Mouse (Mus musculus): ENCODE data around the gene Hist1h2ap. TPM values are rescaled to one million over a fixed set of nuclear protein-coding genes. Genes with fewer than 3 reads are reported as not detected.
"Not testable (repeated sequence)": the region's sequence is repeated elsewhere in the genome, so short reads cannot be mapped to it uniquely, and the experiment has no call there.

The Hist1h2ap gene
- polyA plus RNA-seq, 1 experiment from 2014 or later, result 3,763 TPM

DNA sequence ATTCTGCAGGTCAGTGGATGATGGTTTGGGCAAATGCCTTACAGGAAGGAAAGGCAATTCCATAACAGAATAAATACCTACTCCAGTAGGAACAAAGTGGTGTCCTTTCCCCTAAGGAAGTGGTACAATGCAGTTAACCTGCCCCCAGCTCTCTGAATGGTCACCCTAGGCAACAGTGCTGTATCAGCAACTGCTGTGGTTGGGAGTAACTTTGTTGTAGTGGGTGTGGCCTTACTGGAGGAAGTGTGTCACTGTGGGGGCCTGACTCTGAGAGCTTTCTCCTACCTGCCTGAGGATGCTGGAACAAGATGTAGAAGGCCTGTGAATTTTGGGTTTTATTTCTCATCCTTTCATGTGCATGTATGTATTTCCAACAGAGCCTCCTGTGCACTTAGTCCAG, 13.0 kb upstream of the Hist1h2ap start:
- H3K4me3 ChIP-seq (replicated peaks); ATAC-seq (ENCODE audit: insufficient read depth, low FRiP score, low read depth); H3K27me3 ChIP-seq (replicated peaks); H3K27ac ChIP-seq; H3K4me2 ChIP-seq; H3K9ac ChIP-seq; H3K9me3 ChIP-seq; H3K36me3 ChIP-seq; H3K4me1 ChIP-seq: not testable (repeated sequence)

DNA sequence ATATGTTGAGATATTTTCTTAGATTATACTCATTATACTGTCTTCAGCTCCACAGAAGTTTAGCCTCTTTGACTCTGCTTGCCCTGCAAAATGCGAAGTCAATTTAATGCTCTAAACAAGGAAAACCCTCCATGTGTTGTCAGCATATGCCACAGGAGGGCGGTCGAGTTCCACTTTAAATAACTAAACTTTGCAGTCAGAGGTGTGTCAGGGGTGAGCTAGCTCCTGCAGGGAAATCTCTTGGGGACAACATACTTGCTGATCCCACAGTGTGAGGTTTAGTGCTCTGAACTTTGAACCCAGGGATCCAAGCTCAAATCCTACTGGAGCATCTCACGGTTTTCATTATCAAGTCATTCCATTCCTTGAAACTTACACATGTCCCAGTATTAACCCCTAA, 7.2 kb upstream of the Hist1h2ap start:
- not testable (repeated sequence) for H3K4me3 ChIP-seq (replicated peaks); H3K4me1 ChIP-seq; H3K27me3 ChIP-seq (replicated peaks); H3K36me3 ChIP-seq; H3K27ac ChIP-seq; H3K4me2 ChIP-seq; H3K9me3 ChIP-seq; H3K9ac ChIP-seq
- WGBS, result no CpG with 5 or more reads among the region's 4 CpGs
- peak; percentile 58 for ATAC-seq (ENCODE audit: insufficient read depth, low FRiP score, low read depth)

DNA sequence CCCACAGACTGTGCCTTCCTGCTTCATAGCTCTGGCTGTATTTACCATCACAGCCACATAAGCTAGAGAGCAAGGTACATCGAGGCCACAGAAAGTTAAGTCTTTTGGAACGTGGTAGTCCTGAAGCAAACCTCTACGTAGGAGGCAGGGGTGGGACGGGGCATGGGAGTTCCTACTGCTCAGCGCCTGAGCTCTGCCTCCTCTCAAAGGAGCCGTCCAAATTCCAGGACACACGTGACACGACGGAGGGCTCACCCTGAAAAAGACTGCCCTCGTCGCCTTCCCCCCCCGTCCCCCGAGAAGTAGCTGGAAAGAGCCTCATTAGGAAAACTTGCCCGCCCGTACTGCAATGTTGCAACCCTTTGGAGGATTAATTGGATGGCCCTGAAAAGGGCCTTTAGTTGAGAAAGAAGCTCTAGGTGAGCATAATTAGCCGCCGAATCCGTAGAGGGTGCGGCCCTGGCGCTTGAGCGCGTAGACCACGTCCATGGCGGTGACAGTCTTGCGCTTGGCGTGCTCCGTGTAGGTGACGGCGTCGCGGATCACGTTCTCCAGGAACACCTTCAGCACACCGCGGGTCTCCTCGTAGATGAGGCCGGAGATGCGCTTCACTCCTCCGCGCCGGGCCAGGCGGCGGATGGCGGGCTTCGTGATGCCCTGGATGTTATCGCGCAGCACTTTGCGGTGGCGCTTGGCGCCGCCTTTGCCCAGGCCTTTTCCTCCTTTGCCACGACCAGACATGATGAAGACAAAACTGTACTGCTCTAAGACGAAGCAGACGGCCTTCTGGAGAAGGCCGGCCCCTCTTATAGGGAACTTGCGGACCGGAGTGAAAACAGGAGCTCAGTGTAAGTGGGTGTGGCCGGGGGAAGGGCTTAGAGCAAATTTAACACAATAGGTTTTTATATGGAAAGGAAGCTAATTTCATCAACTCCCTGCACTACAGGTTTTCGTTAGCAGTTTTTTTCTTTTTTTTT, 1.6 kb downstream of the Hist1h2ap start, which contains the start of gene Hist1h4n:
TSS of gene Hist1h4n (minus strand) at position 779 of the 977 bp plus-strand sequence.
- H3K4me3 ChIP-seq (replicated peaks), result peak within 1 kb of the TSS; percentile 18; the same call in 1 of the 2 replicates
- not testable (repeated sequence) for H3K27ac ChIP-seq

DNA sequence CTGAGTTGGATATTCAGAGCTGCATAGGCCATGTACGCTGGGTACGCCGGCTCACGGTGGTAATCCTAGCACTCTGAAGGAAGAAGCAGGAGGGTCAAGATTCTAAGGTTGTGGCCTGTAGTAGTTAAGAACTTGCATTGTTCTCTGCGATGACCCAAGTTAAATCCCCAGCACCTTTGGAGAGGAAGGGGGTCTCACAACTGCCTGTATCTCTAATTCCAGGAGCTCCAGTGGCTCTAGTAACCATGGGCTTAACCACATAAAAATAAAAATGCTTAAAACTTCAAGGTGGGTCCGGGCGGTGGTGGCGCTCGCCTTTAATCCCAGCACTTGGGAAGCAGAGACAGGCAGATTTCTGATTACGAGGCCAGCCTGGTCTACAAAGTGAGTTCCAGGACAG, 3.0 kb downstream of the Hist1h2ap start:
- H3K4me3 ChIP-seq (replicated peaks), result no peak overlapping the region
- no peak overlapping the region for H3K4me2 ChIP-seq
- no peaks in the 10 kb centered on the region for H3K27me3 ChIP-seq (replicated peaks)
- no peaks in the 10 kb centered on the region for H3K36me3 ChIP-seq
- no peaks in the 10 kb centered on the region for H3K4me1 ChIP-seq
- 90% methylated on average over 10 of the region's 10 CpGs for WGBS
- H3K27ac ChIP-seq, result no peak overlapping the region
- H3K9ac ChIP-seq, result no peak overlapping the region
- H3K9me3 ChIP-seq, result no peaks in the 10 kb centered on the region
- ATAC-seq (ENCODE audit: insufficient read depth, low FRiP score, low read depth), result no peak

More for the DNA sequence above, 1.6 kb downstream of the Hist1h2ap start, which contains the start of gene Hist1h4n:
- not testable (repeated sequence) for H3K9me3 ChIP-seq; H3K36me3 ChIP-seq; H3K4me1 ChIP-seq; H3K9ac ChIP-seq; H3K27me3 ChIP-seq (replicated peaks)
- ATAC-seq (ENCODE audit: insufficient read depth, low FRiP score, low read depth), result peak; percentile 82
- H3K4me2 ChIP-seq, result peak within 1 kb of the TSS; percentile 33; the same call in 1 of the 2 replicates
- under 1% methylated on average over 27 of the region's 58 CpGs for WGBS

DNA sequence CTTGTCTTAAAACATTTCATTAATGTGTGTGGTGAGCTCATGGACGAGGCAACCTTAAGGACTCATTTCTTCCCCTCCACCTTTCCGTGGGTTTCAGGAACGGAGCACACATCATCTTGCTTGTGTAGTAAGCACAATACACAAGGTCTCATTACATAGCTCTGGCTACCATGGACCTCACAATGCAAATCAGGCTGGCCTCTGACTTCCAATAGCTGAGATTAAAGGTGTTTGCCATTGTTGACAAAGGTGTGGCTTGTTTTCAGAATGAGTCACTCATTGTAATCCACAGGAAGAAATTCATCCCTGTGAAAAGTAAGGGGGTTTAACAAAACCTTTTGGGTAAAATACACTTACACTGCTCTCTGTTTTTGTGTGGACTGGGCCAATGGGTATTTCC, 4.8 kb downstream of the Hist1h2ap start:
- WGBS, result 57% methylated on average over 3 of the region's 3 CpGs
- H3K4me3 ChIP-seq (replicated peaks), result no peak overlapping the region
- no peak for ATAC-seq (ENCODE audit: insufficient read depth, low FRiP score, low read depth)

DNA sequence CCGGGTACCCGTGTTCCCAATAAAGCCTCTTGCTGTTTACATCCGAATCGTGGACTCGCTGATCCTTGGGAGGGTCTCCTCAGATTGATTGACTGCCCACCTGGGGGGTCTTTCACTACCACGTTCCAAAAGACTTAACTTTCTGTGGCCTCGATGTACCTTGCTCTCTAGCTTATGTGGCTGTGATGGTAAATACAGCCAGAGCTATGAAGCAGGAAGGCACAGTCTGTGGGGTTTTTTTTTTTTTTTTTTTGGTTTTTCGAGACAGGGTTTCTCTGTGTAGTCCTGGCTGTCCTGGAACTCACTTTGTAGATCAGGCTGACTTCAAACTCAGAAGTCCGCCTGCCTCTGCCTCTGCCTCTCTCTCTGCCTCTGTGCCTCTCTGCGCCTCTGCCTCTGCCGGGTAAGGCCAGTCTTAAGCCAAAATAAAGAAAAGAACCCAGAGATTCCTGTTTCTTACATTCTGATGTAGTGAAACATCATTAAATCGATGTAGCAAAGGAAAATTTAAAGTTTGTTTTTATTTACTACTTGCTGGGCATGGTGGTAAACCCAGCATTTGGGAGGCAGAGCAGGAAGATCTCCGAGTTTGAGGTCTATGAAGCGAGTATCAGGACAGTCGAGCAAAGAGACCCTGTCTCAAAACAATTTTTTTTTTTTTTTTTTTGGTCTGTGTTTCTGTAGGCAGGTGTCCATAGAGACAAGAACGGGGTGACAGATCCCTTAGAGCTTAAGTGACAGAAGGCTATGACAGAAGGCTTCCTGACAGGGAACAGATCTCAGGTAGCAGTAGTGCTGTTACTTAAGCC, 13.0 kb downstream of the Hist1h2ap start:
- 65% methylated on average over 7 of the region's 16 CpGs for WGBS
- not testable (repeated sequence) for H3K36me3 ChIP-seq; H3K9ac ChIP-seq; H3K4me2 ChIP-seq; H3K4me1 ChIP-seq; H3K27ac ChIP-seq; ATAC-seq (ENCODE audit: insufficient read depth, low FRiP score, low read depth); H3K27me3 ChIP-seq (replicated peaks); H3K9me3 ChIP-seq; H3K4me3 ChIP-seq (replicated peaks)

More for the DNA sequence above, 4.8 kb downstream of the Hist1h2ap start:
- no peaks in the 10 kb centered on the region for H3K27me3 ChIP-seq (replicated peaks)
- no peaks in the 10 kb centered on the region for H3K36me3 ChIP-seq
- no peak overlapping the region for H3K9ac ChIP-seq
- no peaks in the 10 kb centered on the region for H3K9me3 ChIP-seq
- no peaks in the 10 kb centered on the region for H3K4me1 ChIP-seq
- H3K27ac ChIP-seq, result no peak overlapping the region; the same call in 1 of the 2 replicates
- no peak overlapping the region for H3K4me2 ChIP-seq

DNA sequence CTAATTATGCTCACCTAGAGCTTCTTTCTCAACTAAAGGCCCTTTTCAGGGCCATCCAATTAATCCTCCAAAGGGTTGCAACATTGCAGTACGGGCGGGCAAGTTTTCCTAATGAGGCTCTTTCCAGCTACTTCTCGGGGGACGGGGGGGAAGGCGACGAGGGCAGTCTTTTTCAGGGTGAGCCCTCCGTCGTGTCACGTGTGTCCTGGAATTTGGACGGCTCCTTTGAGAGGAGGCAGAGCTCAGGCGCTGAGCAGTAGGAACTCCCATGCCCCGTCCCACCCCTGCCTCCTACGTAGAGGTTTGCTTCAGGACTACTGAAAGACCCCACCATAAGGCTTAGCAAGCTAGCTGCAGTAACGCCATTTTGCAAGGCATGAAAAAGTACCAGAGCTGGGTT, 21.2 kb downstream of the Hist1h2ap start:
- WGBS, result 0% methylated on average over 14 of the region's 14 CpGs
- H3K27ac ChIP-seq; H3K27me3 ChIP-seq (replicated peaks); H3K9ac ChIP-seq; H3K4me3 ChIP-seq (replicated peaks); H3K36me3 ChIP-seq; H3K4me1 ChIP-seq; H3K9me3 ChIP-seq: not testable (repeated sequence)
- peak; percentile 44 for ATAC-seq (ENCODE audit: insufficient read depth, low FRiP score, low read depth)
- H3K4me2 ChIP-seq, result peak overlapping the region; percentile 44

DNA sequence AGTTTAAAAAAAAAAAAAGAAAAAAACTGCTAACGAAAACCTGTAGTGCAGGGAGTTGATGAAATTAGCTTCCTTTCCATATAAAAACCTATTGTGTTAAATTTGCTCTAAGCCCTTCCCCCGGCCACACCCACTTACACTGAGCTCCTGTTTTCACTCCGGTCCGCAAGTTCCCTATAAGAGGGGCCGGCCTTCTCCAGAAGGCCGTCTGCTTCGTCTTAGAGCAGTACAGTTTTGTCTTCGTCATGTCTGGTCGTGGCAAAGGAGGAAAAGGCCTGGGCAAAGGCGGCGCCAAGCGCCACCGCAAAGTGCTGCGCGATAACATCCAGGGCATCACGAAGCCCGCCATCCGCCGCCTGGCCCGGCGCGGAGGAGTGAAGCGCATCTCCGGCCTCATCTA, 21.8 kb downstream of the Hist1h2ap start, which contains the start of gene Hist1h4m:
TSS of gene Hist1h4m (plus strand) at position 208 of the 400 bp plus-strand sequence.
- not testable (repeated sequence) for H3K27me3 ChIP-seq (replicated peaks); H3K9me3 ChIP-seq; H3K4me1 ChIP-seq; H3K9ac ChIP-seq; H3K36me3 ChIP-seq; H3K27ac ChIP-seq; H3K4me3 ChIP-seq (replicated peaks)
- peak; percentile 40; the same call in 1 of the 2 replicates for ATAC-seq (ENCODE audit: insufficient read depth, low FRiP score, low read depth)
- H3K4me2 ChIP-seq, result peak within 1 kb of the TSS; percentile 44
- no CpG with 5 or more reads among the region's 24 CpGs for WGBS

DNA sequence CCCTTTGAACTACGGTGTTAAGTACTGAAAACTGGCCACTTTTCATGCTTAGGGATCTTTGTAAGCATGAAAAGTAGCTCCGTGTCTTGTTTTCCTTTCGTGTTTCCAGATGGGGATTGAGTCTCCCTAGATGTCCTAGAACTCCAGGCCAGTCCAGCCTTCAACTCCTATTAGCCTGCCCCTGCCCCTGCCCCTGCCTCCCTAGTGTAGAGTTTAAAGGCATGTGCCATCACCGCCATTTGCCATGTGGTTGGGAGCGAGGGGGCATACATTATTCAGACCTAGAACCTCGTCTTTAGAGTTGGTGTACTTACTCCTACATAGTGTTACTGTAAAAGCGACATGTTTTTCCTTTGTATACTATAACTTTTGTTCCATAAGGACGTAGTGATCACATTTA, 22.2 kb downstream of the Hist1h2ap start:
- H3K27me3 ChIP-seq (replicated peaks); H3K27ac ChIP-seq; H3K4me1 ChIP-seq; ATAC-seq (ENCODE audit: insufficient read depth, low FRiP score, low read depth); H3K4me2 ChIP-seq; H3K9ac ChIP-seq; H3K4me3 ChIP-seq (replicated peaks); H3K9me3 ChIP-seq; H3K36me3 ChIP-seq: not testable (repeated sequence)
- no CpG with 5 or more reads among the region's 8 CpGs for WGBS

DNA sequence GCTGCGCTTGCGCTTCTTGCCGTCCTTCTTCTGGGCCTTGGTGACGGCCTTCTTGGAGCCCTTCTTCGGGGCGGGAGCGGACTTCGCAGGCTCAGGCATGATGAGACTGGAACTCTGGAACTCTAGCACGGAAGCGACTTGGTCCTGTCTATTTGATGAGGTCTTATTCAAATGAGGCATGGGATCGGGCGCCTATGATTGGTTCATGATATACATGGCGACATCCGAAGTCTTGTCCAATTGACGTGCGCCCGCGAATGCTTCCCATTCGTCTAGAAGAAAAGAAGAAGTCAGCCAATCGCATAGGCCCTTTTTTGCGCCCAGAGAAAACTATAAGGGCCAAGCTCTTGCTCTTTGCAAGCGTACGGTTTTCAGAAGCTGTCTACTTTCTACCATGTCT, 23.2 kb downstream of the Hist1h2ap start, which contains the start of the genes Hist1h2bq and Hist1h2ao:
TSS of gene Hist1h2bq (minus strand) at position 125 of the 400 bp plus-strand sequence.
TSS of gene Hist1h2ao (plus strand) at position 393 of the 400 bp plus-strand sequence.
- H3K4me2 ChIP-seq; H3K4me1 ChIP-seq; H3K9ac ChIP-seq; H3K36me3 ChIP-seq; H3K9me3 ChIP-seq; H3K4me3 ChIP-seq (replicated peaks); H3K27ac ChIP-seq; H3K27me3 ChIP-seq (replicated peaks): not testable (repeated sequence)
- WGBS, result no CpG with 5 or more reads among the region's 23 CpGs
- ATAC-seq (ENCODE audit: insufficient read depth, low FRiP score, low read depth), result peak; percentile 95

DNA sequence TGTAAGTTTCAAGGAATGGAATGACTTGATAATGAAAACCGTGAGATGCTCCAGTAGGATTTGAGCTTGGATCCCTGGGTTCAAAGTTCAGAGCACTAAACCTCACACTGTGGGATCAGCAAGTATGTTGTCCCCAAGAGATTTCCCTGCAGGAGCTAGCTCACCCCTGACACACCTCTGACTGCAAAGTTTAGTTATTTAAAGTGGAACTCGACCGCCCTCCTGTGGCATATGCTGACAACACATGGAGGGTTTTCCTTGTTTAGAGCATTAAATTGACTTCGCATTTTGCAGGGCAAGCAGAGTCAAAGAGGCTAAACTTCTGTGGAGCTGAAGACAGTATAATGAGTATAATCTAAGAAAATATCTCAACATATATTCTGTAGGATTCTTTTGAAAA, 30.2 kb downstream of the Hist1h2ap start:
- not testable (repeated sequence) for H3K9me3 ChIP-seq; H3K9ac ChIP-seq; H3K36me3 ChIP-seq; H3K4me2 ChIP-seq; H3K4me3 ChIP-seq (replicated peaks); H3K27ac ChIP-seq; H3K27me3 ChIP-seq (replicated peaks); H3K4me1 ChIP-seq
- WGBS, result no CpG with 5 or more reads among the region's 4 CpGs
- ATAC-seq (ENCODE audit: insufficient read depth, low FRiP score, low read depth), result peak; percentile 72; the same call in 1 of the 2 replicates

DNA sequence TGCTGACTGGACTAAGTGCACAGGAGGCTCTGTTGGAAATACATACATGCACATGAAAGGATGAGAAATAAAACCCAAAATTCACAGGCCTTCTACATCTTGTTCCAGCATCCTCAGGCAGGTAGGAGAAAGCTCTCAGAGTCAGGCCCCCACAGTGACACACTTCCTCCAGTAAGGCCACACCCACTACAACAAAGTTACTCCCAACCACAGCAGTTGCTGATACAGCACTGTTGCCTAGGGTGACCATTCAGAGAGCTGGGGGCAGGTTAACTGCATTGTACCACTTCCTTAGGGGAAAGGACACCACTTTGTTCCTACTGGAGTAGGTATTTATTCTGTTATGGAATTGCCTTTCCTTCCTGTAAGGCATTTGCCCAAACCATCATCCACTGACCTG, 36.1 kb downstream of the Hist1h2ap start:
- ATAC-seq (ENCODE audit: insufficient read depth, low FRiP score, low read depth); H3K36me3 ChIP-seq; H3K27ac ChIP-seq: not testable (repeated sequence)

More for the DNA sequence above, 36.1 kb downstream of the Hist1h2ap start:
- H3K4me3 ChIP-seq (replicated peaks); H3K4me2 ChIP-seq; H3K4me1 ChIP-seq; H3K27me3 ChIP-seq (replicated peaks); H3K9me3 ChIP-seq; H3K9ac ChIP-seq: not testable (repeated sequence)
